Mouse (Mus musculus): ENCODE data around the gene Tfr2.

The Tfr2 gene

GRCm38 (mm10) chr5:137628498-137629305, 59.1 kb downstream of the Tfr2 start, which contains the start of the genes Fbxo24, Lrch4 and Gm20605:
Fbxo24 (minus strand) TSS chr5:137629002.
Lrch4 (plus strand) TSS chr5:137629121.
Gm20605 (plus strand) TSS chr5:137629175.
- DNase-seq, result peak; percentile 99

GRCm38 (mm10) chr5:137629306-137629721, 59.7 kb downstream of the Tfr2 start:
- no peak for DNase-seq

- DNase-seq, result peak; percentile 65
Measured at GRCm38 (mm10) chr5:137629906-137630545, 60.4 kb downstream of the Tfr2 start.

GRCm38 (mm10) chr5:137630602-137631001, 61.0 kb downstream of the Tfr2 start:
- DNase-seq, result no peak

GRCm38 (mm10) chr5:137631171-137631570, 61.5 kb downstream of the Tfr2 start:
- peak; percentile 89 for DNase-seq

- no peak for DNase-seq
Measured at GRCm38 (mm10) chr5:137631591-137631990, 62.0 kb downstream of the Tfr2 start.

GRCm38 (mm10) chr5:137633397-137634084, 63.9 kb downstream of the Tfr2 start:
- no peak for DNase-seq
